Mouse (Mus musculus): ENCODE data around the gene Ppp1cc.
A peak's percentile ranks its signal among the peaks of the same experiment; 100 is the strongest.
"Not testable (repeated sequence)": the region's sequence is repeated elsewhere in the genome, so short reads cannot be mapped to it uniquely, and the experiment has no call there.

Ppp1cc gene

DNA sequence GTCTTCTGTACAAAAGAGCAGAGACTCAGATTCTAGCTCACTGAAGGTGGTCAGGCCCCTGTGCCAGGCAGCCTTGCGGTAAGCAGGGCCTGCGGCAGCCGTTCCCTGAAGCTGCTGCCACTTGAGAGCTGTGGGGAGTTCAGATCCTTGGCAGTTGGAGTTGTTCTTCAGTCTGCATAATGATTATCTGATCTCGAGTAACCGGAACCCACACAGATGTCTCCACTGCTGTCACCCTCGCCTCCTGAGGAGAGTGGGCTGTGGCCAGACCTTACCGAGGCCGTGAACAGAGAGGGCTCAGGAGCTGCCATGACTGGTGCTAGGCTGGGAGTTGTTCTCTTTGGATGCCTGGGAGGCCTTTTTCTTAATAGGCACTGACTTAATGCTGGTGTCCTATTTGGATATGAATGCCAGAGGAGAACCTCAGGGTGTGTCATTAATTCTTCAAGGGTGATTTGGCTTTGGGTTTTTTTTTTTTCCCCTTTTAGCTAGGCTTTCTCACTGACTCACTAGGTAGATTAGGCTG is 8.6 kb downstream of the Ppp1cc start:
- no peak for DNase-seq

GRCm38 (mm10) chr5:122168344-122169069 is 10.4 kb downstream of the Ppp1cc start:
- DNase-seq, result no peak

DNA sequence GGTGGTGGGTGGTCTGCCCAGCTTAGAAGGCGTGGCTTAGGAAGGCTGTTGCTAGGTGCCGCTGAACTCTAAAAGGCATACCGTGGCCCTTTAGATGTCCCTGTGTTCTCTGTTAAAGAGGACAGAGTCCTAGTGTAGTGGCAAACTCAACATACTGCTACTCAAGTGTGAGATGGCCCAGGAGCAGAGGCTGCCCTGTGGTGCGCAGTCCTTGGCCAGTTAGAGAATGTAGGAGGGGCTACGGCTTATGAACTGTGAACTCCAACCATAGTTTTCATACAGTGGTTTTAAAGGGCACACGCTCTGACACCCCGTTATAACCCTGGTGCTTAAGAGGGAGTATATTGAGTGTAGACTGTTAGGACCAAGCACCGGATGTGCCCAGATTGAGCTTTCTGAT is 13.0 kb downstream of the Ppp1cc start:
- no peak for DNase-seq

GRCm38 (mm10) chr5:122175402-122175801 is 17.3 kb downstream of the Ppp1cc start:
- no peak for DNase-seq

DNA sequence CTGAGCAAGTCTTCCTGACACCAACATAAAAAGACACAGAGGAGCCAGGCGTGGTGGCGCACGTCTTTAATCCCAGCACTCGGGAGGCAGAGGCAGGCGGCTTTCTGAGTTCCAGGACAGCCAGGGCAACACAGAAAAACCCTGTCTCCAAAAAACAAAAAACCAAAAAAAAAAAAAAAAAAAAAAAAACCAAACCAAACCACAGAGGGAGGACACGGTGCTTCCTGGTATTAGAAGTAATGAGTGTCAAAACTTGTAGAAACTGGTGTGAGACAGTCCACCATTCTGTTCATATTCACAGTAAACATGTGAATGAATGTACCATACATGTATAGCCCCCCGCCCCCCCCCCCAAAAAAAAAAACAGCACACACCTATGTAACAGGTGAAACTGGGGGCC is 17.9 kb downstream of the Ppp1cc start:
- DNase-seq, result no peak

- DNase-seq, result peak; percentile 69 to 76
Measured at GRCm38 (mm10) chr5:122176398-122176797, 18.3 kb downstream of the Ppp1cc start.

- DNase-seq, result no peak
Measured at GRCm38 (mm10) chr5:122179665-122180064, 21.6 kb downstream of the Ppp1cc start.

- DNase-seq, result no peak
Measured at GRCm38 (mm10) chr5:122184283-122184806, 26.3 kb downstream of the Ppp1cc start.

DNA sequence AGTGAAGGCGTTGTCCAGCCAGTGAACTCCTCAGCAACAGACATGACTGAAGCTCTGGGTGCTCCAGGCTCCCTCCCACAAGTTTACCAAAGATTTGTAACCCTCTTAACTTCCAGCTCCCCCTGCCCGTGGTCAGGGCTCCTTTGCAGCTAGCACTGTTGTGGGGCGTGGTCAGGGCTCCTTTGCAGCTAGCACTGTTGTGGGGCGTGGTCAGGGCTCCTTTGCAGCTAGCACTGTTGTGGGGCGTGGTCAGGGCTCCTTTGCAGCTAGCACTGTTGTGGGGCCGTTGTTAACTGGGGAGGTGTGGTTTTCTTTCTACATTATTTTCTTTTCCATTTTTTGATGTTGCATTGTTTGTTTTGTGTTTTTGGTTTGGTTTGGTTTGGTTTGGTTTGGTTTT is 26.8 kb downstream of the Ppp1cc start:
- DNase-seq, result not testable (repeated sequence)

GRCm38 (mm10) chr5:122189115-122189514 is 31.0 kb downstream of the Ppp1cc start:
- no peak for DNase-seq

- DNase-seq, result no peak
Measured at GRCm38 (mm10) chr5:122190465-122190864, 32.4 kb downstream of the Ppp1cc start.

DNA sequence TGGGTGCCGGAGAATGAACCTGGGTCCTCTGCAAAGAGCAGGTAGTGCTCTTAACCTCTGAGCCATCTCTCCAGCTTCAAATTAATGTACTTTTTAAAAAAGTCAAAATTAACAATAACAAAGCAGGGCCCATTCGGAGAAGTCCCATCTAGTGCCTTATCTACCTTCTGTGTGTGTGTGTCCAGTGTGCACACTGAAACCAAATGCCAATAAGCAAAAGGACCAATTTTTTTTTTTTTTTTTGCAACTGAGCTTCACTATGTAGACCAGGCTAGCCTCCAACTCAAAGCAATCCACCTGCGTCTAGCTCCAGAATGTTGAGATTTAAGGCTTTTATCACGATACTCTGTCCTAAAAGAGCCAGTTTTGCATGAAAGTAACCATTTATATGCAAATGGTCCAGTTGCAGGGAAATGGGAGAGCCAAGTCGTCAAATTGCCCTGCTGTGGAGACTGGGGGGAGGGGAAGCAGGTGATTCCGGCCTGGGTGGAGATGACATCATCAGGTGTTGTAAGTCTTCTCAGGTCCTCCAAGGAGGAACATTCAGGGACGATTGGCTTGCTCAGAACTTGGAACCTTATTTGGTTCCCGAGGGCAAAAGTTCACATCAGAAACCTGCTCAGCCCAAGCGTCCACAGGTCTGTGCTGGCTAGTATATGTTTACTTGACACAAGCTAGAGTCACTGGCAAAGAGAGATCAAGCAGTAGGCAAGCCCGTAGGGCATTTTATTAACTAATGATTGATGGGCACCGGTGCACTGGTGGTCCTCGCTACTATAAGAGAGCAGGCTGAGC is 33.4 kb downstream of the Ppp1cc start:
- no peak for DNase-seq

GRCm38 (mm10) chr5:122192347-122192746 is 34.3 kb downstream of the Ppp1cc start:
- DNase-seq, result no peak

DNA sequence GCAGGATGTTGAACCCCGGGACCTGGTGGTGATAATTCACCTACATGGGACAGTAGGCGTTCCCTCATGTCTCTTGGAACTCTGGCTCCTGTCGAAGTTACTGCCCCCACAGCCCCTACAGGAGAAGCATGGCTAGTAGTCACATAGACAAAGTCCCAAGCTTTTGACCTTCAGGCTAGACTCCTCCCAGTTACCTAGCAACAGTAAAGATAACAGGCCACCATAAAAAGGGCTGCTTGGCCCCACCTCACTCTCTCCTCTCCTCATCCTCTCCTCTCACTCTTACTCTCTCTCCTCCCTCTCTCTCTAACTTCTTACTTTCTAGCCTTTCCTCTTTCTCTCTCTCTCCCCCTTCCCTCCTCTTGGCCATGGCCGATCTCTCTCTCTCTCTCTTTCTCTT is 42.8 kb downstream of the Ppp1cc start:
- DNase-seq, result no peak

GRCm38 (mm10) chr5:122201904-122202303 is 43.8 kb downstream of the Ppp1cc start:
- DNase-seq, result no peak

DNA sequence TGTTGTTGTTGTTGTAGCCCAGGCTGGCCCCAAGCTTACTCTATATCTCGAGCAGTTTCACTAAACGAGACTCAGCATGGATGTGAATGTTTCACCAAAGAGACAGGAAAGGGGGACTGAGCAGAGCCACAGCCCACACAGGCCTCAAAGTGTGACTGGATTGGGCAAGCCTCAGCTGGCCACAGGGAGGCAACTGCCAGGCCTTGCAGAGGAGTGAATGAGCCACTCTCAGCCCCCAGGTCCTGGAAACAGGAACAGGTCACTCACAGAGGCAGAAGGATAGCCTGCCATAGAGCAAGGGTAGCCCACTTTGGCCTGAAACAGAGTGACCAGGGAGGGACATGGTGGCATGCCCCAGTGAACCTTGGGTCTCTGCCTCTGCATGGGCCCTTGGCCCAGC is 46.1 kb downstream of the Ppp1cc start:
- DNase-seq, result no peak

GRCm38 (mm10) chr5:122206475-122206874 is 48.4 kb downstream of the Ppp1cc start, which contains the start of gene Hvcn1:
TSS of gene Hvcn1 (plus strand) at chr5:122206804.
- DNase-seq, result no peak

GRCm38 (mm10) chr5:122208909-122209308 is 50.8 kb downstream of the Ppp1cc start:
- no peak for DNase-seq

- peak; percentile 64 to 68 for DNase-seq
Measured at GRCm38 (mm10) chr5:122209591-122210368, 51.7 kb downstream of the Ppp1cc start.

- peak; percentile 41 to 48 for DNase-seq
Measured at GRCm38 (mm10) chr5:122210890-122211289, 52.8 kb downstream of the Ppp1cc start.

- no peak for DNase-seq
Measured at GRCm38 (mm10) chr5:122212125-122212524, 54.0 kb downstream of the Ppp1cc start.

DNA sequence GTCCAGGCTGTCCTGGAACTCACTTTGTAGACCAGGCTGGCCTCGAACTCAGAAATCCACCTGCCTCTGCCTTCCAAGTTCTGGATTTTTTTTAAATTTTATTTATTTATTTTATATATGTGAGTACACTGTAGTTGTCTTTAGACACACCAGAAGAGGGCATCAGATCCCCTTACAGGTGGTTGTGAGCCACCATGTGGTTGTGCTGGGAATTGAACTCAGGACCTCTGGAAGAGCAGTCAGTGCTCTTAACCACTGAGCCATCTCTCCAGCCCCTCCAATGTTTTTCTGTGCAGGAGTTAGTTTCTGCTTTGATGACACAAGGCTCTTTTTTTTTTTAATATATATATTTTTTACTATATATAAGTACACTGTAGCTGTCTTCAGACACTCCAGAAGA is 54.7 kb downstream of the Ppp1cc start:
- DNase-seq, result not testable (repeated sequence)

DNA sequence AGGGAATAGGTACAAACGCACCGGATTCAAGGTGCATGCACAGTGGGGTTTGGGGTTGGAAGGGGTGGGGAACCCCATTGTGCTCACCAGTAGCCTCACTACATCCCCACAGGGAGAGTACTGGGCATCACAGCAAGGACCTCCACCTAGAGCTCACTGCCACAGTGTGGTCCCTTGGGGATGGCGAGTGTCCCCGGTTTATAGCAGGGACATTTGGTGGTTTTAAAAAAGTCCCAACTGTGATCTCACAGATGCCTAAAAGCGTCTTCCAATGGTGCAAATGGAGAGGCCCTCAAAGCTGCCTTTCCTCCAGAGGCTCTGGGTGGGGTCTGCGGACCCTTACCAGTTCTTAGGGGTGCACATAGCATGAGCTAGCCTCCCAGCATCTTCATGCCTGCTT is 55.8 kb downstream of the Ppp1cc start:
- DNase-seq, result no peak
